Mouse (Mus musculus): ENCODE results near the gene Tmem210. TPM values are rescaled to one million over a fixed set of nuclear protein-coding genes. Genes with fewer than 3 reads are reported as not detected.
A peak's percentile ranks its signal among the peaks of the same experiment; 100 is the strongest.

Gene Tmem210
- polyA plus RNA-seq, 1 experiment from 2014 or later = not detected

DNA sequence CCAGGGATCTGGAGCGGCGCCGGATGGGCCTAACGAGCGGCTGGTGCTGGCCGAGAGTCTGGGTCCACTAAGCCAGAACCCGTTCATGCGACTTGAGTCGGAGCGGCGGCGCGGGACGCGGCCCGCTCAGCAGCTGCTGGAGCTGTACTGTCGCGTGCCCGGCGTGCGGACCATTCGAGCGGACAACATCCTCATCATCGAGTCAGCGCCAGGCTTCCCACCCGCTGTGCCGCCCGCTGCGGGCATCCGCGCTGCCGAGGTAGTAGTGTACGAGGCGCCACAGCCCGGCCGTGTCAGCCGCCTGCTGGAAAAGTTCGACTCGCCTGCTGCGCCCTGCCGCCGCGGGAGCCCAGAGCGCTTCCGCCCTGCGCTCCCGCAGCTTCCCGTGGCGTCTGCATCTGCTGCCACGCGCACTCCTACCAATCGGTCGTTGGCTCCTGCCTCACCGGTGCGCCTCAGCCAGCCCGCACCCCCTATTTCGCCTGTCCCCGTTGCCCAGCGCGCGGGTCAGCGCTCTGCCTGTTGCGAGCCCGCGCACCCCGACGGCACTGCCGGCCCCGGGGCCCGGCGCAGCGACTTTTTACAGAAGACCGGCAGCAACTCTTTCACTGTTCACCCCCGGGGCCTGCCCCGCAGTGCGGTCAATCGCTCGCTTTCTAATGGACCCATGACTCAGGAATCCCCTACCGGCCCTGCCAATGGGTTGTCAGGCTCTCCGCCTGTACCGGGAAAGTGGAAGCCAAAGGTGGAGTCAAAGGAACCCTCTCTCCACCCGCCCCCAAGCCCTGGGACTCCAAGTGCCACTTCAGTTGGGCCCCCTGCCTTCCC, 24.9 kb upstream of the Tmem210 start:
- peaks cover 7% of the 10 kb centered on the region; the same call in 1 of the 2 replicates for H3K27me3 ChIP-seq (ENCODE audit: control insufficient read depth, insufficient read depth, low read length)
- ATAC-seq (ENCODE audit: insufficient read depth, low FRiP score) = no peak
- peaks cover 36% of the 10 kb centered on the region for H3K4me1 ChIP-seq (ENCODE audit: control insufficient read depth, insufficient read depth, low read length)
- peak overlapping the region; percentile 85 for H3K4me2 ChIP-seq (ENCODE audit: low read depth, low read length)
- H3K36me3 ChIP-seq (ENCODE audit: control insufficient read depth, insufficient read depth, low read length) = no peaks in the 10 kb centered on the region
- no peaks in the 10 kb centered on the region for H3K9me3 ChIP-seq (replicated peaks; ENCODE audit: control insufficient read depth, low read length)
- H3K27ac ChIP-seq (ENCODE audit: low read length) = peak overlapping the region; percentile 60
- H3K4me3 ChIP-seq (replicated peaks; ENCODE audit: low read length) = peak overlapping the region; percentile 72
- H3K9ac ChIP-seq (ENCODE audit: low read length) = peak overlapping the region; percentile 82
- WGBS = under 1% methylated on average over 82 of the region's 82 CpGs

DNA sequence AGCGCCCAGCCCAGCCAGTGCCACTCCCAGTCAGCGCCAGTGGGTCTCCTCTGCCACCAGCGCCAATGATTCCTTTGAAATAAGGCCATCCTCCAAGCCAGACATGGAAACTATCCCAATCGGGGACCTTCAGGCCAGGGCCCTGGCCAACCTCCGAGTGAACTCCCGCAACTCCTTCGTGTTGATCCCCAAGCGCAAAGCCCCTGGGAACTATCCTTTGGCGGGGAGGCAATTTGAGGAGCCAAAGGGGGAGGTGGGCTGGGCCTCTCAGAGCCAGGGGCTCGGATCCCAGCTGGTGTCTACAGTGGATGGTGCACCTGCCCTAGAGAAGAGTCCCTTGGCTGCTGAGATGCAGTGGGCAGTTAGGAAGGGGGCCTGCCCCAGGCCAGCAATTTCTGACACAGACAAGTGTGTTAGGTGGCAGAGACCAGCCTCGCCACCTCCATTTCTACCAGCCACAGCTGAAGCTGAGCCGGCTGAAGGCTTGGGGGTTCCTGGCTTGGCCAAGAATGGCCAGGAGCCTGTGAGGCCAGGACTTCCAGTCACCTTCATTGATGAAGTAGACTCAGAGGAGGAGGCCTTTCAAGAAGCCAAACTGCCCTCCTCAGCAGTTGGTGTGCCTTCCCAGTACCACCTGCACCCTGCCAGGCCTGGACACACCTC, 24.2 kb upstream of the Tmem210 start:
- Histone ChIP-seq H3K9me3 (replicated peaks; ENCODE audit: control insufficient read depth, low read length) (no peaks in the 10 kb centered on the region), H3K27me3 (ENCODE audit: control insufficient read depth, insufficient read depth, low read length) (peaks cover 7% of the 10 kb centered on the region; the same call in 1 of the 2 replicates), H3K36me3 (ENCODE audit: control insufficient read depth, insufficient read depth, low read length) (no peaks in the 10 kb centered on the region; the same call in 1 of the 2 replicates), H3K4me3 (replicated peaks; ENCODE audit: low read length) (peak overlapping the region; percentile 72), H3K4me1 (ENCODE audit: control insufficient read depth, insufficient read depth, low read length) (peaks cover 36% of the 10 kb centered on the region), H3K27ac (ENCODE audit: low read length) (no peak overlapping the region; the same call in 1 of the 2 replicates), H3K4me2 (ENCODE audit: low read depth, low read length) (peak overlapping the region; percentile 85), H3K9ac (ENCODE audit: low read length) (peak overlapping the region; percentile 82)
- WGBS = 22% methylated on average over 12 of the region's 12 CpGs
- no peak for ATAC-seq (ENCODE audit: insufficient read depth, low FRiP score)

DNA sequence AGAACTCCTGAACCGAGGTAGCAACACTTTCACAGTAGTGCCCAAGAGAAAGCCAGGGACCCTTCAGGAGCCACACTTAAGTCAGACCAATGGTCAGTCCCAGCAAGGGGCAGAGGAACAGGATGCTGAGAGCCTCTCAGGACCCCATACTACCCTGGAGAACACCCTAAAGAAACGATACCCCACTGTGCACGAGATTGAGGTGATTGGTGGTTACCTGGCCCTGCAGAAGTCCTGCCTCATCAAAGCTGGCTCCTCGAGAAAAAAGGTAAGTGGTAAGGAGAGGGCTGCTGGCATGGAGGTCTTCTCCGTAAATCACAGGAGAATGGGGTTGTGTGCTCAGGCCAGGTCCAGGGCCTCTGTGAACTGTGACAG, 23.7 kb upstream of the Tmem210 start:
- 77% methylated on average over 5 of the region's 5 CpGs for WGBS
- Histone ChIP-seq H3K4me3 (replicated peaks; ENCODE audit: low read length) (peak overlapping the region; percentile 72), H3K4me1 (ENCODE audit: control insufficient read depth, insufficient read depth, low read length) (peaks cover 36% of the 10 kb centered on the region), H3K27me3 (ENCODE audit: control insufficient read depth, insufficient read depth, low read length) (peaks cover 7% of the 10 kb centered on the region; the same call in 1 of the 2 replicates), H3K9me3 (replicated peaks; ENCODE audit: control insufficient read depth, low read length) (no peaks in the 10 kb centered on the region), H3K27ac (ENCODE audit: low read length) (peak overlapping the region; percentile 90; the same call in 1 of the 2 replicates), H3K4me2 (ENCODE audit: low read depth, low read length) (peak overlapping the region; percentile 85), H3K9ac (ENCODE audit: low read length) (peak overlapping the region; percentile 82), H3K36me3 (ENCODE audit: control insufficient read depth, insufficient read depth, low read length) (no peaks in the 10 kb centered on the region; the same call in 1 of the 2 replicates)
- no peak for ATAC-seq (ENCODE audit: insufficient read depth, low FRiP score)

DNA sequence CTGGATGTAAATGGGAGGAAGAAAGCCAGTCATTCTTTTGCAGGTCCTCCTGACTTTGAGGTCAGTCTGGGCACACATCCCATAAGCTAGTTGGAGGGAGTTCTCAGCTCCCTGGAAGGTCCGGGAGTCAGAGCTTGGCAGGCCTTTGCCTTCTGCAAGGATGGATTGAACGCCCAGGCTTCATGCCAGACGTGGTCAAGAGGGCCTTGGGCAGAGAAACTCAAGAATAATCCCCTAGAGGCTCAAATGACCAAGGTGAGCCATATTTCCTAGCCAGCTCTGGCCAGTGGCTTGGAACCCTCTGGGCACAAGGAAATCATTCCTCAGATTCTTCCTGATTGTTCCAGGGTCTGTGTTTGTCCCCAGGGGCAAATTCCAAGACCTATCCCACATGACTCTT, 23.1 kb upstream of the Tmem210 start:
- ATAC-seq (ENCODE audit: insufficient read depth, low FRiP score) = no peak
- 65% methylated on average over 3 of the region's 3 CpGs for WGBS
- Histone ChIP-seq H3K9me3 (replicated peaks; ENCODE audit: control insufficient read depth, low read length) (no peaks in the 10 kb centered on the region), H3K4me2 (ENCODE audit: low read depth, low read length) (peak overlapping the region; percentile 85), H3K9ac (ENCODE audit: low read length) (peak overlapping the region; percentile 82), H3K27ac (ENCODE audit: low read length) (peak overlapping the region; percentile 90; the same call in 1 of the 2 replicates), H3K27me3 (ENCODE audit: control insufficient read depth, insufficient read depth, low read length) (peaks cover 7% of the 10 kb centered on the region; the same call in 1 of the 2 replicates), H3K36me3 (ENCODE audit: control insufficient read depth, insufficient read depth, low read length) (peaks cover under 1% of the 10 kb centered on the region; the same call in 1 of the 2 replicates), H3K4me1 (ENCODE audit: control insufficient read depth, insufficient read depth, low read length) (peaks cover 36% of the 10 kb centered on the region), H3K4me3 (replicated peaks; ENCODE audit: low read length) (peak overlapping the region; percentile 72)

DNA sequence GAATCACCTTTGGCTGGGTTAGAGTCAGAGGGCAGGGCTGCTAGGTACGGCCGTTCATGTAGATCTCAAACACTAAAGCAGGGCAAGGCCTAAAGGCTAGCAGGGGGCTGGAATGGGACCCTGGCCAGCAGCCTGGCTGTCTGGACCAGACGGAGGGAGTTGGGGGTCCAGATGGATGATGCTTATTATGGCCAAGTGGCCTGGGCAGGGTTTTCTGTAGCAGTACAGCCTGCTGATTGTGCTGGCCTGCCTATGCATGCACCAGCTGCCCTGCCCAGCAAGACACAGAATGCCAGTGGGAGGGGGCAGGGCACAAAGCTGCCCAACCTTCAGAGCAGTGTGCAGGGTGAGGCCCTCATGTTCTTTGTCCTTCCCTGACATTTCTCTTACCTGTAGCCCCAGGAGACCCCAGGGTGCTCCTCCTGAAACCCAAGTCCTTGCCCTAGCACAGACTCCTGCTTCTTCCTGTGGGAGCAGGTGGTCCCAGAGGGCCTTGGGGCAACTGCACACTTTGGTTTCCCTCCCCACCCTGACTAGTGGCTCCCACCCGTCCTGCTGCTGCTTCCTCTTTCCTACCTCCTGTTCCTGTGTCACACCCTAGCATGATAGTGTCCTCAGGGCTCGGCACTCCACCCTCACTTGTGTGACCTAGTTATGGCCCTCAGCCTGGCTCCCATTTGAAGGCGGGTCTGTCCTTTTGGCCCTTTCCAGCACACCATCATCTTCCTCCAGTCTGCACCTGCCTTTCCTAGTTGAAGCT, 21.9 kb upstream of the Tmem210 start:
- H3K9ac ChIP-seq (ENCODE audit: low read length) = peak overlapping the region; percentile 82
- peak; percentile 16; the same call in 1 of the 2 replicates for ATAC-seq (ENCODE audit: insufficient read depth, low FRiP score)
- peak overlapping the region; percentile 85 for H3K4me2 ChIP-seq (ENCODE audit: low read depth, low read length)
- no peaks in the 10 kb centered on the region for H3K9me3 ChIP-seq (replicated peaks; ENCODE audit: control insufficient read depth, low read length)
- H3K36me3 ChIP-seq (ENCODE audit: control insufficient read depth, insufficient read depth, low read length) = peaks cover 8% of the 10 kb centered on the region; the same call in 1 of the 2 replicates
- peaks cover 7% of the 10 kb centered on the region; the same call in 1 of the 2 replicates for H3K27me3 ChIP-seq (ENCODE audit: control insufficient read depth, insufficient read depth, low read length)
- peak overlapping the region; percentile 72 for H3K4me3 ChIP-seq (replicated peaks; ENCODE audit: low read length)
- peak overlapping the region; percentile 90 for H3K27ac ChIP-seq (ENCODE audit: low read length)
- 53% methylated on average over 6 of the region's 6 CpGs for WGBS
- H3K4me1 ChIP-seq (ENCODE audit: control insufficient read depth, insufficient read depth, low read length) = peaks cover 39% of the 10 kb centered on the region

DNA sequence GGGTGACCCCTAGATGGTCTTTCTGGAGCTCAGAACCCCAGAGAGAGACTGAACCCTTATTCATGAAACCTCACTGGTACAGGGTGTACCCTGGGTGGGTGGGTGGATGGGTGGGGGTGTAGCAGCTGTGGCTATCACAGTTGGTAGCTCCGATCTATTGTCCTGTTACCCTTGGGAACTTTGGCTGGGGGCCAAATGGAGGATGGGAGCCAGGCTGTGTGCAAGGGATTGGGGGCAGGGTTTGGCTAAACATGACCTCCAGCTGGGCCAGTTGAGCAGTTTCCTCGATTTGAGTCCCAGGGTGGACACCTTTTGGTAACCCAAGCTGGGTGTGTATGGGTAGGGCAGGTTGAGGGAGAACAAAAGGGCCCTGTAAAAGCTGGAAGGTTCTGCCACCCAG, 21.2 kb upstream of the Tmem210 start:
- Histone ChIP-seq H3K9ac (ENCODE audit: low read length) (peak overlapping the region; percentile 82), H3K27ac (ENCODE audit: low read length) (peak overlapping the region; percentile 90), H3K9me3 (replicated peaks; ENCODE audit: control insufficient read depth, low read length) (no peaks in the 10 kb centered on the region), H3K36me3 (ENCODE audit: control insufficient read depth, insufficient read depth, low read length) (peaks cover 8% of the 10 kb centered on the region; the same call in 1 of the 2 replicates), H3K27me3 (ENCODE audit: control insufficient read depth, insufficient read depth, low read length) (peaks cover 7% of the 10 kb centered on the region; the same call in 1 of the 2 replicates), H3K4me2 (ENCODE audit: low read depth, low read length) (peak overlapping the region; percentile 85), H3K4me3 (replicated peaks; ENCODE audit: low read length) (peak overlapping the region; percentile 72), H3K4me1 (ENCODE audit: control insufficient read depth, insufficient read depth, low read length) (peaks cover 45% of the 10 kb centered on the region)
- 24% methylated on average over 2 of the region's 2 CpGs for WGBS
- peak; percentile 30 for ATAC-seq (ENCODE audit: insufficient read depth, low FRiP score)

DNA sequence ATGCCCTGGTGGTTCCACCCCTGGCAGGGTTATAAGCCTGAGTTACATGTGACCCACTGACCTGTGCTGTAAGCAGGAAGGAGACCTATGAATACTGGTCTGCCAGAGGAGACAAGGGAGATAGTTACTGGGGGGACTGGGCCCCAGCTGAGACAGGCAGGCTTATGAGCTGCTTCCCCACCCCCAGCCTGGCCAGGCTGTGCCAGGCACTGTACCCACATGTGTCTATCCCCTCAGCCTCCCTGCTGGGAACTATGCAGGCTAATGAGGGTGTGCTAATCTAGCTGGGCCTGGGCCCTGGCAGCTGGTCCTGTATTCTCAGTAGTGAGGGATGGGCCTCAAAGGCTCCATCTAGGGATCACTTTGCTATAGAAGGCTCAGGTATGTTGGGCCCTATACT, 20.7 kb upstream of the Tmem210 start:
- ATAC-seq (ENCODE audit: insufficient read depth, low FRiP score) = no peak
- H3K4me3 ChIP-seq (replicated peaks; ENCODE audit: low read length) = peak overlapping the region; percentile 14
- peak overlapping the region; percentile 85 for H3K4me2 ChIP-seq (ENCODE audit: low read depth, low read length)
- H3K4me1 ChIP-seq (ENCODE audit: control insufficient read depth, insufficient read depth, low read length) = peaks cover 45% of the 10 kb centered on the region
- H3K9me3 ChIP-seq (replicated peaks; ENCODE audit: control insufficient read depth, low read length) = no peaks in the 10 kb centered on the region
- peak overlapping the region; percentile 82 for H3K9ac ChIP-seq (ENCODE audit: low read length)
- H3K36me3 ChIP-seq (ENCODE audit: control insufficient read depth, insufficient read depth, low read length) = peaks cover 8% of the 10 kb centered on the region; the same call in 1 of the 2 replicates
- H3K27me3 ChIP-seq (ENCODE audit: control insufficient read depth, insufficient read depth, low read length) = peaks cover 7% of the 10 kb centered on the region; the same call in 1 of the 2 replicates
- peak overlapping the region; percentile 90 for H3K27ac ChIP-seq (ENCODE audit: low read length)

DNA sequence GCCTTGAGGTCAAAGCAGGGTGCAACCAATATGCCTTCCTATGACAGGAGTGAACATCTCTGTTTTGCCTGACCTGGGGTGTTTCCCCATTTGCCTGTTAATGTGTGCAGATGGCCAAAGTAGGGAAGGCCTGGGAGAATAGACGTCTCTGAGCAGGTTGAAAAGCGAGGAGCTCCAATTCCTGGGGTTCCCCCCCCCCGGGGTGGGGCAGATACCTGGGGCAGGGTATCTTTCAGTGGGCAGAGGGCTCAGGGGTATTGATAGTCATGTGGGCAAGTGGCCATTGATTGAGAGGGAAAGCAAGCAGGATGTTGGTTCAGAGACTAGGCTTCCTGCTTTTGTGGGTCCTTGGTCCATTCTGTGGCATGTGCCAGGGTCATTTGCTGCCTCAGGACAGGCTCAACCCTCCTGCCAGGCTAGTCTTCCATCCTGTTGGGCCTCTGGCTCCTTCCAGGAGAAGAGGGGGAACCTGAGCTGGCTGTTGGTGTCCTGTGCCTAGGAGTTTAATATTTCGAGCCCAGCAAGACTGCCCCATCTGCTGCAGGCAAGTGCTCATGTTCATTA, 20.1 kb upstream of the Tmem210 start:
- peak overlapping the region; percentile 14; the same call in 1 of the 2 replicates for H3K4me3 ChIP-seq (replicated peaks; ENCODE audit: low read length)
- H3K27ac ChIP-seq (ENCODE audit: low read length) = peak overlapping the region; percentile 90
- peak overlapping the region; percentile 85; the same call in 1 of the 2 replicates for H3K4me2 ChIP-seq (ENCODE audit: low read depth, low read length)
- no peaks in the 10 kb centered on the region for H3K9me3 ChIP-seq (replicated peaks; ENCODE audit: control insufficient read depth, low read length)
- peaks cover 8% of the 10 kb centered on the region; the same call in 1 of the 2 replicates for H3K36me3 ChIP-seq (ENCODE audit: control insufficient read depth, insufficient read depth, low read length)
- ATAC-seq (ENCODE audit: insufficient read depth, low FRiP score) = no peak
- peaks cover 45% of the 10 kb centered on the region for H3K4me1 ChIP-seq (ENCODE audit: control insufficient read depth, insufficient read depth, low read length)
- peaks cover 7% of the 10 kb centered on the region; the same call in 1 of the 2 replicates for H3K27me3 ChIP-seq (ENCODE audit: control insufficient read depth, insufficient read depth, low read length)
- 67% methylated on average over 4 of the region's 4 CpGs for WGBS
- H3K9ac ChIP-seq (ENCODE audit: low read length) = no peak overlapping the region; the same call in 1 of the 2 replicates
